Mouse (Mus musculus) left cerebral cortex, postnatal 36 days (tissue): Measurements from ENCODE around the gene Stk26. TPM values are rescaled to one million over a fixed set of nuclear protein-coding genes. Genes with fewer than 3 reads are reported as not detected.

Source experiments
- DNase-seq, 2 experiments: peaks; one replicate each; pipeline ENCODE4 v3.0.0; 2021 to 2022; ENCODE audit warnings: low spot score in 2 of 2, mixed read lengths in 1 of 2
- intact Hi-C: fragments of 180-260 bp; cut with DNase I; formaldehyde crosslinking; loops from one replicate; pipeline ENCODE4 v1.15.1; 2025
- total RNA-seq, 2 experiments: library from RNA; stranded (reverse); gene quantifications; 2 replicates each; pipeline ENCODE4 v1.2.3; 2021

Stk26 gene
- 1 to 10 TPM; 3.5 to 4.6 TPM for total RNA-seq

DNA sequence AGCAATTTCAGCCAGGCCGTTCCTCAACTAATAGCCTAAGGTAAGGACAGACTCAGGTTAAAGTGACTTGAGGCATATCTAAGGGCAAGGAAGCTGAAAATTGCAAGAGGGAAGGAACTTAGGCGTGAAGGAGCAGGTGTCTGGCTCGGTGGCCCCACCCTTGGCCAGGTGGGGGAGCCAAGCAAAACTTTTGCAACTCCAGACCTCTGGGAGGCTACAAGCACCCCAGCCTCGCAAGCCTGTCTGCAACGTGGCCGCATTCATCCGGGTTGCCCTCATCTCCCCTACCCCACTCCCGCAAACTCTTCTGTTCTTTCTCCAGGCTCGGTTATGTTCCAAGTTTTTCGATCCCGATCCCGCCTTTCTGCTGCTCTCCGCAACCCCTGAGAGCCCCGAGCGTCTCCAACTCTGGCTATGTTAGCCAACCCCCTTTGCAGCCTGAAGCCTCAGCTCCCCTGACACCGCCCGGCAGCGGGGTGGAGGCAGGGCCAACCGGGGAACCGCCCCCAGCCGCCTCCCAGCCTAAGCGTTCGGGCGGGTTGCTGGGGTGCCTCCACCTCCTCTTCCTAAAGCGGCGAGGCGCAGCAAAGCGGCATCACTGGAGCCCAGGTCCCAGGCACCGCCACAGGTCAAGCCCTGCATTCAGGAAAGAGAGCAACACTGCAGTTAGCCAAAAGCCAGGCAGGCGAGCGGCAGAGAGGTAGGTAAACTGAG is at the start of gene Stk26:
TSS of gene Stk26 (plus strand) at position 201 of the 714 bp plus-strand sequence.
- intact Hi-C loops = no loop called here
- DNase-seq = peak; percentile 12 to 13

GRCm38 (mm10) chrX:50793005-50793680 is 47.7 kb upstream of the Stk26 start:
- no peak for DNase-seq
- intact Hi-C loops = no loop called here

GRCm38 (mm10) chrX:50797798-50798197 is 43.0 kb upstream of the Stk26 start:
- intact Hi-C loops = no loop called here
- no peak for DNase-seq

DNA sequence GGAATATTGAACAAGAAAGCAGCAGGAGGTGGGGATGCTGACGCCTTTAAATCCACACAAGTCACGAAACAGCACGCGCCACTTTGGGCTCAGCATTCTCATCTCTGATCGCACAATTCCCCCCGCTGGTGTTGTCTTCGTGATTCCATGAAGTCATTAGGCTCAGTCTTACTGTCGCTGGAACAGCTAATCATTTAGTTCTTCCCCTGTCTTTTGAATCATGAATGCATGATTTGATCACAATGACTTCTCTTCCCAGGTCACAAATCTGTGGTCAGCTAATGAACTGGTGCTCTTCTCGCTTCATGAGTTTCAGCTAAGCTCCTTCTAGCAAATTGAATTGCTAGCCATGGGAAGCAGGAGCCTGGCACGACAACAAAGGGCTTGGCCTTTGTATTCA is 42.3 kb upstream of the Stk26 start:
- intact Hi-C loops = no loop called here
- DNase-seq = no peak

DNA sequence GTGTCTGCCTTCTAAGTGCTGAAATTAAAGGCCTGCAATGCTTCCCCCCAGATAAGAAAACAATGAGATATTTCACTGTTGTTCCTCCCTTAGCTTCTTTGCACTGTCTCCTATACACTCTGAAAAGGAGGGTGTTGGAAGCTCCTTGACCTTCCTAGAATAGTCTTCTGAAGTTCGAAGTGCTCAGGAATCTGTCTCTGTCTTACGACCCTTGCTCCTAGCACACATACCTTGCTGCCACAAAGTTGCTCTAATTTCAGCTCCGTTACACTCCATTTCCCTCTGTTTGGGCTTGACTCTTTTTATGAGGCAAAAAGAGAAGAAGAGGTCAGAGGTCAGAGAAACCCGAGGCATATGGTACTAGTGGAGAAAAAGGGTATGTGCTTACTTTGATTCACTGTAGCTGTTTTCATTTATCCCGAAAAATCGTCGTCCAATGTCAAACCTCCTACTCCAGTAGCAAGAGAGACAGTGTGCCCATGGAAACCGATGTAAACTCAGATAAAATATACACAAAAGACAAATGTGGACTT is 41.1 kb upstream of the Stk26 start:
- intact Hi-C loops = no loop called here
- DNase-seq = no peak

GRCm38 (mm10) chrX:50805654-50806053 is 35.2 kb upstream of the Stk26 start:
- no peak for DNase-seq

DNA sequence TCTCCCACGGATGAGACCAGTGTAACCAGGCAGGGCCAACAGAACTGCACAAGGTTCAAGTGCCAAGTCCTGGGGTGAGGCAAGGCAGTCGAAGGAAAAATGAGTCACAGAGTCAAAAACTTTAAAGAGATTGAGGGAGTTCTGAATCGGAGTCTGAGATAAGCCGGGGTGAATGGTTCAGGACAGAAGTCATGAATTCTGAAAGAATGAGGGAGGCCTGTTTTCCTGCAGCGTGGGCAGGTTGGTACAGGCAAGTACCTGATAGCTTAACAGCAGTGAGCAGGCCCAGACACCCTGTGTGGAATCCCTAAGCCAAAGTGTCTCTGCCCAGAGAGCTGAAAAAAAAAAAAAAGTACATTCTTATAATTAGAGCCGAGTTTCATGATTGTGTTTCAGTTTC is 17.0 kb upstream of the Stk26 start:
- intact Hi-C loops = no loop called here
- no peak for DNase-seq

More at GRCm38 (mm10) chrX:50805654-50806053, 35.2 kb upstream of the Stk26 start:
- intact Hi-C loops = no loop called here

DNA sequence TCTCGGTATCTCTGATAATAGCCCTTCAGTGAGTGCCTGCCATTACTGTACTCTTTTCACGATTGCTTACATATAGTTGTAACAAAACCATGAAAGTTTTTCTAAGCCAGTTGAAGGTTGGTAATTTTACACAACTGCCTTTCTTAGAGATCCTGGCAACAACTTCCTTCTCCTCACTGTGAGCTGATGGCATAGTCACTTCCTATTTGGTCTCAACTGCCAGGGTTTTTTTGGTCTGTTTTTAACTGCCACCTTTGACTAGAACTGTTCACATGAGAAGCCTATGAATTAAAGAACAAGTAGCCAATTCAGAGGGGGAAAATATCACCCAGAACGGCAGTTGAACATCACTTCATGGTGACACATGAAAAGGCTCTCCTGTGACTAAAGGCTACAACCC is 5.3 kb upstream of the Stk26 start:
- intact Hi-C loops = no loop called here

DNA sequence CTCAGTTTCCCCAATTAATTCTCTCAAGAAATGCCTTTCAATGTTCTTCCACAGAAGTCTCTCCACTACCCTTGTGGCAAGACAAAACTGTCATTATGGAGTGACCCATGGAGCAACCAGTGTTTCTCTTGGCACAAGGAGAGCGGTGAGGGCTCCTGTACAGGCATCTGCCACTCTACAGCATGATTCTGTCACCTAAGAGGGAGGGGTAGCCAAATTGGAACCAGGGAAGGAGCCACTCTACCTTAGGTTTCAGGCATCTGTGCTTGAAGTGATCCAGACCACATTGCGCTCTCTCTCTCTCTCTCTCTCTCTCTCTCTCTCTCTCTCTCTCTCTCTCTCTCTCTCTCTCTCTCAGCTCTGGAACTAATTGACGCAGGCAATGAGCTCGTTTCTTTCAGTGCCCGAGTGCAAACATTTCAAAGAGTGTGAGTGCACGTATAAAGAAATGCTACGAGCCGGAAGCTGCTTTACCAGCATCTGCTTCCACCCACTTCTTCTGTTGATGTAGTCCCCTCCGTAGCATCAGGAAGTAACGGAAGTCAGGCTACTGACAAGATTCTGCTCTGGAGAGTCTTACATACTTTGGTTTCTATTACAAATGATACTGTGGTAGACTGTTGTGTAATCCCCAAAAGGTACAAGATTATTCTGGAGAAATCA is 4.7 kb upstream of the Stk26 start:
- intact Hi-C loops = no loop called here
- DNase-seq = no peak

More for the DNA sequence above, 5.3 kb upstream of the Stk26 start:
- DNase-seq = no peak

- DNase-seq = peak; percentile 5 to 16
- intact Hi-C loops = no loop called here
These were observed 740 bp downstream of the Stk26 start for GRCm38 (mm10) chrX:50841587-50841986.

DNA sequence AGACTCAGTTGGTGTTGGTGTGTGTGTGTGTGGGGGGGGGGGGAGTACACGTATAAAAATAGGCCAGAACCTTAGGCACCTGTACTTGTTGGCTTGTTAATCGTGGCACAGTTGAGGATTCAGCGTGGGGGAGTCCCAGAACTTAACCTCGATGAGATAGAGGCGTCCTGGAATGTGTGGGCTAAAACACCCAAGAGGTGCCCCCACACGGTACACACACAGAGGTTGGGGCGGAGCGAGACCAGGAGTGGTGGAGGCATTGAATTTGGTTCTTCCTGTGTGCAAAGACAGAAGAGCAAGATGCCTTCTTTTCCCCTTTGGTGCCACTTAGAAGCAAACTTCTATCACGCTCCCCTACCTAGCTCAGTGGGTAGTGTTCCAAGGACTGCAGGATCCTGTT is 1.2 kb downstream of the Stk26 start:
- DNase-seq = no peak
- intact Hi-C loops = no loop called here

GRCm38 (mm10) chrX:50850428-50851184 is 9.8 kb downstream of the Stk26 start:
- DNase-seq = no peak
- intact Hi-C loops = no loop called here

GRCm38 (mm10) chrX:50863771-50864170 is 22.9 kb downstream of the Stk26 start:
- intact Hi-C loops = no loop called here
- DNase-seq = no peak

- intact Hi-C loops = no loop called here
These were observed 23.9 kb downstream of the Stk26 start for GRCm38 (mm10) chrX:50864734-50865133.

GRCm38 (mm10) chrX:50874246-50875002 is 33.6 kb downstream of the Stk26 start:
- intact Hi-C loops = no loop called here
- DNase-seq = no peak

More at GRCm38 (mm10) chrX:50864734-50865133, 23.9 kb downstream of the Stk26 start:
- no peak for DNase-seq

DNA sequence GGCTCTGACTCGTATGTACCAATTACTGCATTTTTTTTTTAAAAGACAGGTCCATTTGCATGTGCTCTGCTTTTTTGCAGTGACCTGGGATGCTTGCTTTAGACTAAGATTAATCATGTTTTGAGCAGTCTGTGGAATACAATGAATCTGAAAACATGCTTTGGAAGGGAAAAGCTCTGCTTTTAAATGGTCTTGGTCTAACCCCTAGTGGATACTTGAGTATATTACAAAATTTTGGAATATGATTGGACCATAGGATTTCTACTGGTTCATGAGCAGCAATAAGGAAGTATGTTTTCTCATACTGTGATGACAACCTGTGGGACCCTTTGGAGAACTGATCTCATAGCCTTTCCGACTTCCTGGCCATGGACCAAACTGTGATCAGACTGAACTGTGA is 47.2 kb downstream of the Stk26 start:
- intact Hi-C loops = no loop called here
- DNase-seq = no peak

DNA sequence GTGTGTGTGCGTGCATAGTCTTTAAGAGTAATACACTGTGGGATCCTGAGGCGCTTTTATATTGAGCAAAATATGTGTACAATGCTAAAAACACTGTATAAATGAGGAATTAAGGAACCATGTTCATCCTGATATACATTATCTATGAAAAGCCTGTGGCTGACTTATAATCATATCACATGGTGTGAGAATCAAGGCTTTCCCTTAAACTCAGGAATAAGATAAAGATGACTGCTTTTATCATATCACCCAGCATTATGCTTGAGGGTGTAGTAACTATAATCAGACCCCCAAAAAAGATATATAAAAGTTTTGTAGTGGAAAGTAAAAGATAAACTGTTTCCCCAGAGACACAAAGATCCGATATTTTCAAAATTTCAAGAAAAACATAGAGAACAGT is 62.6 kb downstream of the Stk26 start:
- intact Hi-C loops = no loop called here
- no peak for DNase-seq

- intact Hi-C loops = no loop called here
These were observed 69.1 kb downstream of the Stk26 start for GRCm38 (mm10) chrX:50909915-50910314.

GRCm38 (mm10) chrX:50917389-50917788 is 76.5 kb downstream of the Stk26 start:
- intact Hi-C loops = no loop called here
- DNase-seq = no peak

More at GRCm38 (mm10) chrX:50909915-50910314, 69.1 kb downstream of the Stk26 start:
- DNase-seq = no peak
